ENCODE assay signal across 8 mouse cellular contexts in genomic region chr7:28351676-28352191, GRCm38 (mm10). TPM values are rescaled to one million over a fixed set of nuclear protein-coding genes. Genes with fewer than 3 reads are reported as not detected.
DNase-seq lines count a peak whose midpoint lies in the region; ATAC-seq lines count a peak whose summit lies in the region.

No protein-coding gene starts in this region.

- H3K4me3 ChIP-seq in heart, embryonic 13.5 days: peak overlapping the region; percentile 71
- H3K4me3 ChIP-seq in hindbrain, embryonic 14.5 days (replicated peaks; ENCODE audit: low read length): peak overlapping the region; percentile 86
- H3K4me3 ChIP-seq in midbrain, embryonic 12.5 days: peak overlapping the region; percentile 91

- peaks cover 24% of the 10 kb centered on the region for H3K4me1 ChIP-seq in heart, embryonic 13.5 days
- H3K4me1 ChIP-seq in hindbrain, embryonic 14.5 days (replicated peaks; ENCODE audit: control insufficient read depth, insufficient read depth, low read length): peaks cover 16% of the 10 kb centered on the region
- H3K4me1 ChIP-seq in midbrain, embryonic 12.5 days: peaks cover 22% of the 10 kb centered on the region

- H3K9me3 ChIP-seq in heart, embryonic 13.5 days: no peaks in the 10 kb centered on the region
- no peaks in the 10 kb centered on the region for H3K9me3 ChIP-seq in hindbrain, embryonic 14.5 days (ENCODE audit: control insufficient read depth, low read length)
- H3K9me3 ChIP-seq in midbrain, embryonic 12.5 days: no peaks in the 10 kb centered on the region

- ATAC-seq in heart, embryonic 13.5 days (ENCODE audit: extremely low read depth, insufficient number of reproducible peaks, low FRiP score, low TSS enrichment): no peak
- no peak for ATAC-seq in hindbrain, embryonic 14.5 days (ENCODE audit: low FRiP score)
- no peak for ATAC-seq in midbrain, embryonic 12.5 days (ENCODE audit: low FRiP score, low read depth)

- peak overlapping the region; percentile 88 for H3K4me2 ChIP-seq in heart, embryonic 13.5 days
- H3K4me2 ChIP-seq in hindbrain, embryonic 14.5 days (replicated peaks): peak overlapping the region; percentile 88
- H3K4me2 ChIP-seq in midbrain, embryonic 12.5 days (replicated peaks): peak overlapping the region; percentile 95

- peaks cover 38% of the 10 kb centered on the region for H3K36me3 ChIP-seq in heart, embryonic 13.5 days
- H3K36me3 ChIP-seq in hindbrain, embryonic 14.5 days (replicated peaks; ENCODE audit: control insufficient read depth, insufficient read depth): peaks cover 38% of the 10 kb centered on the region
- H3K36me3 ChIP-seq in midbrain, embryonic 12.5 days: peaks cover 32% of the 10 kb centered on the region

- DNase-seq in heart, postnatal 36 days: no peak
- DNase-seq in ZHBTc4 (ENCODE audit: low read depth, low spot score): peak; percentile 60
- no peak for DNase-seq in hindbrain, embryonic 14.5 days (ENCODE audit: low spot score)
- no peak for DNase-seq in cerebellum, adult 11-12 months
- DNase-seq in right cerebral cortex, adult 18-20 months: no peak
- DNase-seq in embryo, embryonic 9.5 days (ENCODE audit: extremely low spot score): no peak

- H3K27me3 ChIP-seq in heart, embryonic 13.5 days (replicated peaks): no peaks in the 10 kb centered on the region
- H3K27me3 ChIP-seq in hindbrain, embryonic 14.5 days (ENCODE audit: control insufficient read depth, insufficient read depth, low read length): no peaks in the 10 kb centered on the region
- H3K27me3 ChIP-seq in midbrain, embryonic 12.5 days: no peaks in the 10 kb centered on the region

- H3K27ac ChIP-seq in heart, embryonic 13.5 days (replicated peaks): peak overlapping the region; percentile 79; the same call in 1 of the 2 replicates
- no peak overlapping the region for H3K27ac ChIP-seq in hindbrain, embryonic 14.5 days
- no peak overlapping the region for H3K27ac ChIP-seq in midbrain, embryonic 12.5 days (replicated peaks)

- WGBS in heart, embryonic 13.5 days: 34% methylated on average over 4 of the region's 4 CpGs
- 37% methylated on average over 4 of the region's 4 CpGs for WGBS in hindbrain, embryonic 14.5 days
- WGBS in midbrain, embryonic 12.5 days: 43% methylated on average over 4 of the region's 4 CpGs

- H3K9ac ChIP-seq in heart, embryonic 13.5 days: peak overlapping the region; percentile 99
- peak overlapping the region; percentile 97 for H3K9ac ChIP-seq in hindbrain, embryonic 14.5 days
- H3K9ac ChIP-seq in midbrain, embryonic 12.5 days (replicated peaks): peak overlapping the region; percentile 96

- intact Hi-C loops in heart, postnatal 36 days (cut with DNase I): loop anchor here (2.0 kb wide), 1 partner anchor 19 kb away; no protein-coding TSS in a partner anchor

RNA-seq across cellular contexts. Expression of gene Rps16, which starts 1.3 kb away (rescaled TPM):
- polyA plus RNA-seq in heart, embryonic 13.5 days (2015; fragmentation: Nextera tagmentation; extraction: Ambion mirVana): 599 and 651 TPM in 2 replicates
- total RNA-seq in heart, postnatal 36 days (2021): 100 to 1,000 TPM; 494 to 516 TPM
- 521 and 677 TPM in 2 replicates for polyA plus RNA-seq in hindbrain, embryonic 14.5 days (2014; fragmentation: Nextera tagmentation; extraction: Ambion mirVana)
- 544 and 582 TPM in 2 replicates for polyA plus RNA-seq in midbrain, embryonic 12.5 days (2016; fragmentation: Nextera tagmentation; extraction: Ambion mirVana)

RNA-seq across cellular contexts. Expression of gene Supt5, which starts 13.2 kb away (rescaled TPM):
- 60.1 and 62.3 TPM in 2 replicates for polyA plus RNA-seq in heart, embryonic 13.5 days (2015; fragmentation: Nextera tagmentation; extraction: Ambion mirVana)
- 10 to 100 TPM; 56.8 to 62.8 TPM for total RNA-seq in heart, postnatal 36 days (2021)
- polyA plus RNA-seq in hindbrain, embryonic 14.5 days (2014; fragmentation: Nextera tagmentation; extraction: Ambion mirVana): 75.2 and 78.3 TPM in 2 replicates
- polyA plus RNA-seq in midbrain, embryonic 12.5 days (2016; fragmentation: Nextera tagmentation; extraction: Ambion mirVana): 105 and 107 TPM in 2 replicates

RNA-seq across cellular contexts. Expression of gene Plekhg2, which starts 20.7 kb away (rescaled TPM):
- 43.5 and 49.3 TPM in 2 replicates for polyA plus RNA-seq in heart, embryonic 13.5 days (2015; fragmentation: Nextera tagmentation; extraction: Ambion mirVana)
- 10 to 100 TPM; 15.1 to 15.8 TPM for total RNA-seq in heart, postnatal 36 days (2021)
- polyA plus RNA-seq in hindbrain, embryonic 14.5 days (2014; fragmentation: Nextera tagmentation; extraction: Ambion mirVana): 21.5 and 25.5 TPM in 2 replicates
- polyA plus RNA-seq in midbrain, embryonic 12.5 days (2016; fragmentation: Nextera tagmentation; extraction: Ambion mirVana): 71.6 and 78.6 TPM in 2 replicates

RNA-seq across cellular contexts. Expression of gene Zfp36, which starts 28.3 kb away (rescaled TPM):
- 11.9 and 13.6 TPM in 2 replicates for polyA plus RNA-seq in heart, embryonic 13.5 days (2015; fragmentation: Nextera tagmentation; extraction: Ambion mirVana)
- total RNA-seq in heart, postnatal 36 days (2021): 10 to 100 TPM; 14.7 to 29.0 TPM
- 3.0 and 3.7 TPM in 2 replicates for polyA plus RNA-seq in hindbrain, embryonic 14.5 days (2014; fragmentation: Nextera tagmentation; extraction: Ambion mirVana)
- polyA plus RNA-seq in midbrain, embryonic 12.5 days (2016; fragmentation: Nextera tagmentation; extraction: Ambion mirVana): 4.9 and 5.4 TPM in 2 replicates

RNA-seq across cellular contexts. Expression of gene Timm50, which starts 39.9 kb away (rescaled TPM):
- 114 and 131 TPM in 2 replicates for polyA plus RNA-seq in heart, embryonic 13.5 days (2015; fragmentation: Nextera tagmentation; extraction: Ambion mirVana)
- 10 to 100 TPM; 58.9 to 66.3 TPM for total RNA-seq in heart, postnatal 36 days (2021)
- 125 and 137 TPM in 2 replicates for polyA plus RNA-seq in hindbrain, embryonic 14.5 days (2014; fragmentation: Nextera tagmentation; extraction: Ambion mirVana)
- 188 and 193 TPM in 2 replicates for polyA plus RNA-seq in midbrain, embryonic 12.5 days (2016; fragmentation: Nextera tagmentation; extraction: Ambion mirVana)
